Mouse (Mus musculus) neural tube, embryonic 13.5 days (tissue): Measurements from ENCODE around the gene Gstp1. TPM values are rescaled to one million over a fixed set of nuclear protein-coding genes. Genes with fewer than 3 reads are reported as not detected.
"Not testable (repeated sequence)": the region's sequence is repeated elsewhere in the genome, so short reads cannot be mapped to it uniquely, and the experiment has no call there.

Experiments
- ATAC-seq: fragments of 200-750 bp; cut with Nextera tagmentation; 2 replicates; pipeline ENCODE4 v1.8.0; 2017; ENCODE audit warnings: low read depth, mild to moderate bottlenecking, moderate TSS enrichment, moderate library complexity
- H3K27ac ChIP-seq: fragments of 300-500 bp; sonication (generic); replicated peaks from 2 replicates; pipeline ENCODE4 v1.5.1; 2015; ENCODE audit warnings: moderate library complexity, mild to moderate bottlenecking, inconsistent platforms
- H3K27me3 ChIP-seq: fragments of 300-500 bp; sonication (generic); 2 replicates; pipeline ENCODE4 v1.6.1; 2015; ENCODE audit warnings: mild to moderate bottlenecking, inconsistent platforms
- H3K36me3 ChIP-seq: fragments of 300-500 bp; sonication (generic); 2 replicates; pipeline ENCODE4 v1.6.1; 2015; ENCODE audit warnings: mild to moderate bottlenecking, inconsistent platforms
- H3K4me1 ChIP-seq: fragments of 300-500 bp; sonication (generic); replicated peaks from 2 replicates; pipeline ENCODE4 v1.6.1; 2015; ENCODE audit warnings: inconsistent platforms
- H3K4me2 ChIP-seq: fragments of 300-500 bp; sonication (generic); 2 replicates; pipeline ENCODE4 v1.6.1; 2015; ENCODE audit warnings: inconsistent platforms, mild to moderate bottlenecking, moderate library complexity
- H3K4me3 ChIP-seq: fragments of 300-500 bp; sonication (generic); 2 replicates; pipeline ENCODE4 v1.5.1; 2015; ENCODE audit warnings: mild to moderate bottlenecking, inconsistent platforms
- H3K9ac ChIP-seq: fragments of 300-500 bp; sonication (generic); 2 replicates; pipeline ENCODE4 v1.6.1; 2015; ENCODE audit warnings: moderate library complexity, mild to moderate bottlenecking, inconsistent platforms
- H3K9me3 ChIP-seq: fragments of 300-500 bp; sonication (generic); 2 replicates; pipeline ENCODE4 v1.6.1; 2016; ENCODE audit warnings: inconsistent platforms
- WGBS: fragments of 180-500 bp; shearing (Covaris S2); methylation state at CpG from one replicate; pipeline ENCODE4 v1.1.7; 2015; 5-methylcytosine and 5-hydroxymethylcytosine counted together
- polyA plus RNA-seq: library from polyadenylated mRNA; unstranded; fragments of >200 nt; fragmentation: Nextera tagmentation; extraction: Ambion mirVana; gene quantifications from 2 replicates; pipeline ENCODE4 v1.2.1, GENCODE M21; 2015

The Gstp1 gene
- polyA plus RNA-seq, 1 experiment from 2014 or later, result 433 TPM

DNA sequence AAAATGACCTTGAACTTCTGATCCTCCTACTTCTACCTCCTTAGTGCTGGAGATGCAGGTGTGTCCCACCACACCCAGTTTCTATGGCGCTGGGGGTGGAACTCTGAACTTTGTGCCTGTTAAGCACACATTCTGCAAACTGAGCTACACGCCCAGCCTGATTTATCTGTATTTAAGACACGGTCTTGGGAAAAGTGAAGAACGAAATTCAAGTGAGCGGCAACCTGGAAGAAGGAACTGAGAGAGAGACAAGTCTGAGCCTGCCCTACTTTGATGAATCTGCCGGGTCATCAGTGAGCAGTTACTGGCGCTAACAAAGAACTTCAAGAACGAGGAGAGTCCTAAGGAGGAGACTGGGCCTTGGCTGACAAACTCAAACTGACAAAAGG is 9.1 kb upstream of the Gstp1 start:
- no peak for ATAC-seq
- Histone ChIP-seq H3K4me2 (no peak overlapping the region), H3K27ac (no peak overlapping the region), H3K4me3 (no peak overlapping the region), H3K9ac (no peak overlapping the region), H3K27me3 (no peaks in the 10 kb centered on the region), H3K4me1 (peaks cover 6% of the 10 kb centered on the region; the same call in 1 of the 2 replicates), H3K36me3 (no peaks in the 10 kb centered on the region), H3K9me3 (no peaks in the 10 kb centered on the region)
- 88% methylated on average over 8 of the region's 8 CpGs for WGBS

GRCm38 (mm10) chr19:4045966-4046865 is 8.4 kb upstream of the Gstp1 start, which contains the start of gene Gstp2:
TSS of gene Gstp2 (minus strand) at chr19:4046023.
- Histone ChIP-seq H3K27ac (no peak within 1 kb of the TSS), H3K4me2 (peak within 1 kb of the TSS; percentile 13; the same call in 1 of the 2 replicates), H3K4me1 (peaks cover 6% of the 10 kb centered on the region; the same call in 1 of the 2 replicates), H3K27me3 (no peaks in the 10 kb centered on the region), H3K9ac (no peak within 1 kb of the TSS), H3K9me3 (no peaks in the 10 kb centered on the region), H3K4me3 (no peak within 1 kb of the TSS), H3K36me3 (no peaks in the 10 kb centered on the region)
- WGBS, result 62% methylated on average over 16 of the region's 16 CpGs
- no peak for ATAC-seq

GRCm38 (mm10) chr19:4044109-4044508 is 6.3 kb upstream of the Gstp1 start:
- H3K4me2 ChIP-seq, ATAC-seq, H3K9me3 ChIP-seq, H3K27me3 ChIP-seq, H3K4me3 ChIP-seq, H3K27ac ChIP-seq, H3K4me1 ChIP-seq, H3K9ac ChIP-seq, H3K36me3 ChIP-seq: not testable (repeated sequence)
- WGBS, result 91% methylated on average over 5 of the region's 5 CpGs

GRCm38 (mm10) chr19:4042124-4042523 is 4.3 kb upstream of the Gstp1 start:
- Histone ChIP-seq H3K4me1 (peaks cover 19% of the 10 kb centered on the region; the same call in 1 of the 2 replicates), H3K27ac (no peak overlapping the region), H3K4me3 (no peak overlapping the region), H3K4me2 (no peak overlapping the region), H3K27me3 (no peaks in the 10 kb centered on the region), H3K36me3 (no peaks in the 10 kb centered on the region), H3K9me3 (no peaks in the 10 kb centered on the region), H3K9ac (no peak overlapping the region)
- no peak for ATAC-seq
- WGBS, result 74% methylated on average over 14 of the region's 14 CpGs

- not testable (repeated sequence) for H3K9me3 ChIP-seq, H3K9ac ChIP-seq, H3K27me3 ChIP-seq, H3K4me3 ChIP-seq, ATAC-seq, H3K27ac ChIP-seq, H3K4me2 ChIP-seq, H3K36me3 ChIP-seq
- 88% methylated on average over 3 of the region's 4 CpGs for WGBS
- H3K4me1 ChIP-seq, result peaks cover 22% of the 10 kb centered on the region; the same call in 1 of the 2 replicates
Measured at GRCm38 (mm10) chr19:4041500-4041899, 3.7 kb upstream of the Gstp1 start.

- H3K9ac ChIP-seq, H3K9me3 ChIP-seq, H3K4me2 ChIP-seq, H3K27me3 ChIP-seq, H3K4me3 ChIP-seq, ATAC-seq, H3K36me3 ChIP-seq, H3K27ac ChIP-seq: not testable (repeated sequence)
- 88% methylated on average over 5 of the region's 5 CpGs for WGBS
- peaks cover 22% of the 10 kb centered on the region; the same call in 1 of the 2 replicates for H3K4me1 ChIP-seq
Measured at GRCm38 (mm10) chr19:4040941-4041340, 3.2 kb upstream of the Gstp1 start.

GRCm38 (mm10) chr19:4037154-4037787 is 514 bp downstream of the Gstp1 start:
- ATAC-seq, result peak; percentile 44; the same call in 1 of the 2 replicates
- Histone ChIP-seq H3K9ac (peak overlapping the region; percentile 83), H3K4me1 (peaks cover 20% of the 10 kb centered on the region; the same call in 1 of the 2 replicates), H3K4me3 (peak overlapping the region; percentile 58), H3K4me2 (peak overlapping the region; percentile 76), H3K27ac (0 out of 2 replicates have a peak overlapping the region, but pooled peaks have one; percentile 46)
- not testable (repeated sequence) for H3K36me3 ChIP-seq, H3K9me3 ChIP-seq, H3K27me3 ChIP-seq
- 31% methylated on average over 8 of the region's 8 CpGs for WGBS

- Histone ChIP-seq H3K27me3 (no peaks in the 10 kb centered on the region), H3K4me3 (no peak overlapping the region), H3K4me2 (peak overlapping the region; percentile 34), H3K36me3 (peaks cover 4% of the 10 kb centered on the region), H3K4me1 (peaks cover 20% of the 10 kb centered on the region; the same call in 1 of the 2 replicates), H3K27ac (no peak overlapping the region), H3K9me3 (no peaks in the 10 kb centered on the region), H3K9ac (no peak overlapping the region)
- WGBS, result 80% methylated on average over 12 of the region's 12 CpGs
- ATAC-seq, result no peak
Measured at GRCm38 (mm10) chr19:4036327-4037045, 1.3 kb downstream of the Gstp1 start.

- H3K36me3 ChIP-seq, result peaks cover 4% of the 10 kb centered on the region
- H3K4me3 ChIP-seq, result no peak overlapping the region
- H3K9ac ChIP-seq, result no peak overlapping the region
- WGBS, result 75% methylated on average over 5 of the region's 5 CpGs
- H3K4me1 ChIP-seq, result peaks cover 20% of the 10 kb centered on the region; the same call in 1 of the 2 replicates
- no peak for ATAC-seq
- no peak overlapping the region for H3K4me2 ChIP-seq
- H3K9me3 ChIP-seq, result no peaks in the 10 kb centered on the region
- no peak overlapping the region for H3K27ac ChIP-seq
- no peaks in the 10 kb centered on the region for H3K27me3 ChIP-seq
Measured at GRCm38 (mm10) chr19:4033742-4034141, 4.0 kb downstream of the Gstp1 start.

- no peak overlapping the region for H3K4me3 ChIP-seq
- no peak overlapping the region for H3K4me2 ChIP-seq
- WGBS, result 73% methylated on average over 3 of the region's 3 CpGs
- H3K27me3 ChIP-seq, result no peaks in the 10 kb centered on the region
- H3K9ac ChIP-seq, result no peak overlapping the region
- H3K27ac ChIP-seq, result no peak overlapping the region
- no peaks in the 10 kb centered on the region for H3K9me3 ChIP-seq
- ATAC-seq, result no peak
- peaks cover 4% of the 10 kb centered on the region for H3K36me3 ChIP-seq
- H3K4me1 ChIP-seq, result peaks cover 19% of the 10 kb centered on the region; the same call in 1 of the 2 replicates
Measured at GRCm38 (mm10) chr19:4033298-4033697, 4.5 kb downstream of the Gstp1 start.

DNA sequence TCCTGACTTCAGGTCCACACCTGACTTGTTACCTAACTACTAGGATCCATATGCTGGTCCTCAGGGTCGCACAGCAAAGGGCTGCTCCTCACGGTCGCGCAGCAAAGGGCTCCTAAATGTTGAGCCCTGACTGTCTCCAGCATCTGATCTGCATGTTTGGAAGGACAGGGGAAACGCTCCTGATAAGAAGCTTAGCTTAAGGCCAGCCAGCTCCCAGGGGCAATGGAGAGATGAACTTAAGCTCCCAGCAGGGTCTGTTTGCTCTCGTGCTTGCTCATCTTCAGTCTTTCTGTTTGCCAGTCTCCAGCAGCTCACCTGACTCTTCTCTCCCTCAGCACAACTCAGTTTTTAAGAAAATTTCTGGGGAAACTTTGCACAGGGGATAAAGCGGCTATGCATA is 5.1 kb downstream of the Gstp1 start:
- H3K36me3 ChIP-seq, result peaks cover 4% of the 10 kb centered on the region
- H3K27ac ChIP-seq, result no peak overlapping the region
- no peaks in the 10 kb centered on the region for H3K9me3 ChIP-seq
- H3K4me3 ChIP-seq, result no peak overlapping the region
- 68% methylated on average over 7 of the region's 7 CpGs for WGBS
- peaks cover 13% of the 10 kb centered on the region; the same call in 1 of the 2 replicates for H3K4me1 ChIP-seq
- no peak for ATAC-seq
- H3K27me3 ChIP-seq, result no peaks in the 10 kb centered on the region
- H3K9ac ChIP-seq, result no peak overlapping the region
- H3K4me2 ChIP-seq, result no peak overlapping the region

- H3K27me3 ChIP-seq, result no peaks in the 10 kb centered on the region
- no peak for ATAC-seq
- H3K4me2 ChIP-seq, result no peak overlapping the region
- H3K9ac ChIP-seq, result no peak overlapping the region
- H3K4me1 ChIP-seq, result no peaks in the 10 kb centered on the region
- no peaks in the 10 kb centered on the region for H3K9me3 ChIP-seq
- no peak overlapping the region for H3K4me3 ChIP-seq
- H3K27ac ChIP-seq, result no peak overlapping the region
- H3K36me3 ChIP-seq, result no peaks in the 10 kb centered on the region
Measured at GRCm38 (mm10) chr19:4027576-4027975, 10.2 kb downstream of the Gstp1 start.
